Mouse (Mus musculus) bone marrow macrophage, adult 2 months (primary cell): ENCODE results near the gene Mycl. TPM values are rescaled to one million over a fixed set of nuclear protein-coding genes. Genes with fewer than 3 reads are reported as not detected.
A peak's percentile ranks its signal among the peaks of the same experiment; 100 is the strongest.
"Not testable (repeated sequence)": the region's sequence is repeated elsewhere in the genome, so short reads cannot be mapped to it uniquely, and the experiment has no call there.

Experiments
- H3K27ac ChIP-seq: 2 replicates; pipeline ENCODE4 v1.5.1; 2012; ENCODE audit warnings: low read depth, low read length; ENCODE audit not compliant: insufficient read depth
- H3K4me1 ChIP-seq: 2 replicates; pipeline ENCODE4 v1.6.1; 2012; ENCODE audit warnings: low read length; ENCODE audit not compliant: control insufficient read depth, insufficient read depth
- H3K4me3 ChIP-seq: 2 replicates; pipeline ENCODE4 v1.5.1; 2012; ENCODE audit warnings: mild to moderate bottlenecking, low read length, moderate library complexity; ENCODE audit not compliant: insufficient read depth
- CTCF ChIP-seq: IDR thresholded peaks from 2 replicates; pipeline ENCODE4 v1.5.1; 2012; ENCODE audit warnings: low read depth, mild to moderate bottlenecking, low read length, moderate library complexity
- POLR2A ChIP-seq: IDR thresholded peaks from 2 replicates; pipeline ENCODE4 v1.6.1; 2012; ENCODE audit warnings: mild to moderate bottlenecking, low read depth, low read length, borderline replicate concordance
- polyA plus RNA-seq: library from polyadenylated mRNA; stranded (reverse); fragments of >200 nt; gene quantifications from 2 replicates; pipeline ENCODE4 v1.2.4, GENCODE M21; 2012; ENCODE audit not compliant: missing spikeins, insufficient read depth, insufficient read length

Gene Mycl
- polyA plus RNA-seq, 1 experiment, result 0.29 TPM

DNA sequence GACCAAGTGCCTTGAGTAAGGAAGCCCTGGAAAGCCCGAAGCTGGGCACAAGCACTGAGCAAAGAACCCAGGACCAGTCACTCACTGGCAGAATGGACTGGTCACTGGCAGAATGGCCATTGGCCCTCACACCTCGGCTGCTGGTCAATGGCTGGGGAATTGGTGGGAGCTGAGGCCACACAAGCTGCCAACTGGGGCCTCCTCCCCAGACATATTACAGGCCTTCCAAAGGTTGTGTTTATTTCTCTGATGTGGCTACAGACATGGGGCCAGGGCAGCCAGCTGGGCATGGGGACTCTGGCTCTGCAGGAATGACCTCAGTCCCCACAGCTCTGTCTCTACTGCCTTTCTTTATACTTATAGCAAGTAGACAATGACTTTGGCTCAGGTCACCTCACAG is 16.6 kb upstream of the Mycl start:
- Histone ChIP-seq H3K4me1 (peaks cover 3% of the 10 kb centered on the region), H3K4me3 (no peak overlapping the region), H3K27ac (no peak overlapping the region)
- TF ChIP-seq POLR2A (no peak), CTCF (no peak)

DNA sequence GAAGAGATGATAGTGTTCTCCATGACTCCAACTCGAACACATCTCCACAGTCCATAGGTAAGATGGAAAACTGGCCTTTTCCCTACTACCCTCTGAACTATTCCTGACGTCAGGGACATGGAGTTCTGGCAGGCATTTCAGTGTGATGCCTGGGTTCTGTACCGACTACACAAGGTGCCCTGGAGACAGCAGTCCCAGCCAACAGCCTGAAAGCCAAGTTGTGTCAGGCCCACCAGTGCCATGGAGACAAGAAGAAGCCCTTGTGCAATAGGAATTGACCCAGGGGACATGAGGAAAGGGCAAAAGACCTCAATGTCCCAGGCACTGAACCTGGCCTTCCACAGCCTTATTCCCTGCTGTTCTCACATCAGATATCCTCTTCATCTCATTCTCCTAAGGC is 15.6 kb upstream of the Mycl start:
- H3K4me1 ChIP-seq, result peaks cover 4% of the 10 kb centered on the region
- TF ChIP-seq POLR2A (no peak), CTCF (no peak)
- H3K27ac ChIP-seq, result no peak overlapping the region
- H3K4me3 ChIP-seq, result no peak overlapping the region

DNA sequence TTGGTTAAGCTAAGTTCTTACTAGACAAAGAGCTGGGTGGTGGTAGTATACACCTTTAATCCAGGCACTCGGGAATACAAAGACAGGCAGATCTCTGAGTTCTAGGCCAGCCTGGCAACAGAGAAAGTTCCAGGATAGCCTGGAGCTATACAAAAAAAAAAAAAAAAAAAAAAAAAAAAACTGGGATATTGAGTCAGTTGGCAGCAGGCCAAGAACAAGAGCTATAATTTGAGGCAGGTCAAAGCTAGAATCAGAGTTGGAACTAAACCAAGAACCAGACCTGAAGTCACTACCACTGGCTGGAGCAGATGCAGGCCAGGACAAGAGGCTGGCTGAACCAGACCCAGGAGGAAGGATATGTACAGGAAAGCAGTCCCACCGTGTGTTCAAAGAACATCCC is 14.8 kb upstream of the Mycl start:
- TF ChIP-seq POLR2A (no peak), CTCF (no peak)
- Histone ChIP-seq H3K4me3 (no peak overlapping the region), H3K4me1 (peaks cover 5% of the 10 kb centered on the region), H3K27ac (no peak overlapping the region)

DNA sequence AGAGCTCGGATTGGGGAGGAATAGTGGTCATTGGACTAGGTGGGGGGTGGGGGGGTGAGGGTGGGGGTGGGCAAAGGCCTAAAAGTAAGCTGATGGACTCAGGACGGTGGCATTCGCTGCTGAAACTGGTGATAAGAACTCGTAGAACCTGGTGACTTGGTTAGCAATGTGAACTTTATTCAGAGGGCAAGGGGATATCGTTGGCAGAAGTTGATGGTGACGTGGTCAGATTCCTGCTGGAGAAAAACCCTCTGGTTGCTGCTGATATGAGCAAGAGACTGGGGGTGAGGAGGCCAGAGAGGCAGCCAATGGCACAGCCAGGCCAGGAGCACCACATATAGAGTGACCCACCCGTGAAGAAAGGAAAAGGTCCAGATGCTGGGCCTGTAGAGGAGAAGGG is 14.2 kb upstream of the Mycl start:
- Histone ChIP-seq H3K4me1 (peaks cover 5% of the 10 kb centered on the region), H3K27ac (no peak overlapping the region), H3K4me3 (no peak overlapping the region)
- TF ChIP-seq CTCF (no peak), POLR2A (no peak)

DNA sequence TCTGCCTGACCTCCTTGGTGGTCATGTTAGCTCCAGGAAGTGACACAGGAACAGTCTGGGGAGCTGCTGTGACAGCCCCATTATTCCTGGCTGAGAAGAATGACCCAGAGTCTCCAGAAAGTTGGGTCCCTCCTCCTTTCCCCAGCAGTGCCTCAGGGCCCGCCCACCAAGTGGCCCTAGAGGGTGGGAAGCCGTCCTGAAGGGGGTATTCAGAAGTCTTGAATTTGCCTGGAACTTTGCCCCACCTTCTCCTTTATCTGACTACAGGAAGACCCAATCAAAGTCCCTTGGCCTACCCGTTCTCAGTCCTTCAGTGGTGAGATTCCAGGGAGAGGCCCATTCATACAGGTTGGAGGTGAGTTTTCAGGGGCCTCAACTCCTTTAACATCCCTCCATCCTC is 13.5 kb upstream of the Mycl start:
- no peak overlapping the region for H3K27ac ChIP-seq
- H3K4me1 ChIP-seq, result peaks cover 5% of the 10 kb centered on the region
- H3K4me3 ChIP-seq, result no peak overlapping the region
- TF ChIP-seq POLR2A, result no peak
- TF ChIP-seq CTCF, result no peak

DNA sequence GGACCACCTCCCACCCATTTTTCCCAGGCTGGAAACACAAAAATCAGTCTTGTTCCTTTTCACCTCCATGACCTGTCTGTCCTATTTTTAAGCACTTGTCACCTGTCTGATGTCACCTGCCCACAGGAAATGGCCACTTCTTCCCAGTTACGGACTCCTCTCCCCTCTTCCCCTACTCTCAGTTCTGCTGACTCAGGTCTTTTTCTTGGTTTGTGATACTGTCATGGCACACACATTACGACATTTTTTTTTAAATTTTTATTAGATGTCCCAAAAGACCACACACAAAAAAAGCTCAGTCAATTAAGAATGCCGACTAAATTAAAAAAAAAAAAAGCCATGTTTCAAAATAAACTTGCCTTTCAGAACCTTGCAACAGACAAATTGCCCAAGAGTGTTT is 12.9 kb upstream of the Mycl start:
- TF ChIP-seq CTCF (no peak), POLR2A (no peak)
- Histone ChIP-seq H3K27ac (no peak overlapping the region), H3K4me1 (peaks cover 8% of the 10 kb centered on the region), H3K4me3 (no peak overlapping the region)

DNA sequence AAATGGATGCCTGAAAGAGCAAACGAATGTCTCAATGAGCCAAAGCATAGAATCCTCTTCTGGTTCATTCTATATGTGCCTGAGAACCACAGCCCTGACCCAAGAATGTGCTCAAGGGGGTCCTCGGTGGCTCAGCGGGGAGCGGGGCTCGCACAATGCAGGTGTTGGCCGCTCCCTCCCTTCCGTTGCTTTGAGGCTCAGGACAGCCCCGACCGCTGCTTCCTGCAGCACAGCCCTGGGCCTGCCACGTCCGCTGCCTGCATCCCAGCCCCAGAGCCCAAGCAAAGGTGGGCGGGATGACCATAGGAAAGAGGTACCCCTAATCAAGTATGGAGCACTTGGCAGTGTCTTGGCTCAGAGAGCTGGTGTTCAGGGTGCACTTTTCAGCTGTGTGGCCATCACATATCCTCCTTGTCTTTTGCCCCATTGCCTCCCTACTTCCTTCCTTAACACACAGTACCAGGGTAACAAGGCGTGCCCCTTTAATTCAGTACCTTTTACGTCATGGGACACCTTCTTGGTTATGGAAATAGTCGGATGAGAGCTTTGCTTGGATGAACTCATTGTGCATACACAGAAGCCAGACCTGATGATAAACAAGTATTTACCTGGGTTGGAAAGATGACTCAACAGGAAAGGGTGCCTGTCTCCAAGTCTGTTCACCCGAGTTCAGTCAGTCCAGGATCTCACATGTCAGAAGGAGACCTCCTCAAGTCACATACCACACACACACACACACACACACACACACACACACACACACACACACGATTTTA is 11.8 kb upstream of the Mycl start:
- TF ChIP-seq CTCF, result no peak
- TF ChIP-seq POLR2A, result no peak
- no peak overlapping the region for H3K4me3 ChIP-seq
- H3K4me1 ChIP-seq, result peaks cover 11% of the 10 kb centered on the region
- no peak overlapping the region for H3K27ac ChIP-seq

DNA sequence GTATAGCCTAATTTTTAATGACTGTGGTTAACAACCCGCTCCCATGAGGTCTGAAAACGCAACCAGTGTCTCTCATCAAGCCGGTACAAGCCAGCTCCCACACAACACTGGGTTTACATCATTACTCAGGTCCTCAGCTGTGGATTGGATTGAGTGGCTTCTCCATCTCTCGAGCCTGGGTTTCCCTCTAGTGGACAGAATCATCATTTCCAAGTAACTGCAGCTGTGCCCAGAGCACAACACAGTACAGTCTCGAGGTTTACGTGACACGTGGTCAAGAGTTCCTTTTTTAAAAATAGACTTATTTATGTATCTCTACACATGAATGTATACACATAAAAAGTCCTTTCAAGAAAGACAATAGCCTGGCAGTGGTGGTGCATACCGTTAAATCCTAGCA is 10.3 kb upstream of the Mycl start:
- H3K4me1 ChIP-seq, result peaks cover 11% of the 10 kb centered on the region
- H3K27ac ChIP-seq, result peak overlapping the region; percentile 77
- TF ChIP-seq CTCF (peak; percentile 46; the same call in 1 of the 2 replicates), POLR2A (no peak)
- no peak overlapping the region for H3K4me3 ChIP-seq

DNA sequence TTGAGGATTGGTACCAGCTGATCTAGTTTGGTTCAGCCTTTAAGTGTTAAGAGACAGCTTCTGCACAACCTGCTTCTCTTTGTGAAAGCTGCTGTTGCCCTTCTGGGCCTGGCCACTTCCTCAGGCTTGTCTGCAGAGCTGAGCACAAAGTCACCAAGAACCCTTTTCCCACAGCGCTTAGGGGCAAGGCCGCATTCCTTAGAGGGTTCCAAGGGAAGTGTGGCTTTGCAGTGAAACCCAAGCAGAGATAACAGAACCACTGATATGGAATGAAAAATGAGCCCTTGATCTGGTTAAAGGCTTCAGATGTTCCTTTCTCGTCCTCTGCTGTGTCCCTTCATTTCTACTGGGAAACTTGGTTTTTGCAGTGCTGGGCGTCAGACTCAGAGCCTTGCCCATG is 8.0 kb upstream of the Mycl start:
- H3K4me1 ChIP-seq, result peaks cover 18% of the 10 kb centered on the region
- H3K27ac ChIP-seq, result no peak overlapping the region
- no peak for TF ChIP-seq POLR2A
- no peak for TF ChIP-seq CTCF

DNA sequence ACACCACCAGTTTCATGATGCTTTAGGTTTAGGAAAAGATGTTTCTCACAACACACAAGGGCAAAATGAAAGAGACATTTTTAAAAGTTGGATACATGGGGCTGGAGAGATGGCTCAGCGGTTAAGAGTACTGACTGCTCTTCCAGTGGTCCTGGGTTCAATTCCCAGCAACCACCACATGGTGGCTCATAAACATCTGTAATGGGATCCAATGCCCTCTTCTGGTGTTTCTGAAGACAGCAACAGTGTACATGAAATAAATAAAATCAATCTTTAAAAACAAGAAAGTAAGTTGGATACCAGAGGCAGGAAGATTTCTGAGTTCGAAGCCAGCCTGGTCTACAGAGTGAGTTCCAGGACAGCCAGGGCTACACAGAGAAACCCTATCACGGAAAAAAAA is 7.4 kb upstream of the Mycl start:
- peaks cover 18% of the 10 kb centered on the region for H3K4me1 ChIP-seq
- H3K27ac ChIP-seq, H3K4me3 ChIP-seq: not testable (repeated sequence)

More for the DNA sequence above, 8.0 kb upstream of the Mycl start:
- no peak overlapping the region for H3K4me3 ChIP-seq
